Mouse (Mus musculus) heart, postnatal 0 days (tissue): ENCODE measurements at regions not wholly inside any gene's neighbourhood (a gene's known extent, or its start where the extent isn't known, plus 50 kb on each side); places are given as distances from the start of the nearest gene placed in this dataset.

ENCODE experiments used
- CTCF ChIP-seq: IDR thresholded peaks from 2 replicates; pipeline ENCODE4 v1.5.1; 2016; ENCODE audit warnings: antibody characterized with exemption, control low read depth, low read depth
- EP300 ChIP-seq: IDR thresholded peaks from 2 replicates; pipeline ENCODE4 v1.6.1; 2016; ENCODE audit warnings: antibody characterized with exemption, low read depth

GRCm38 (mm10) chr5:119378261-119378660 is 292.2 kb upstream of the Tbx3 start:
- TF ChIP-seq CTCF: no peak
- no peak for TF ChIP-seq EP300
